Mouse (Mus musculus): Measurements from ENCODE around the gene Arl15.

- TF ChIP-seq EP300 (IDR thresholded peaks at IDR 0.05; ENCODE audit: low read depth) (no peak), CTCF (IDR thresholded peaks at IDR 0.05; ENCODE audit: low read depth) (no peak)
Observed at GRCm38 (mm10) chr13:113845229-113845628, 50.9 kb downstream of the Arl15 start.
